Mouse (Mus musculus) E14TG2a.4 (cell line): ENCODE results near the gene Pparg.

Experiments used
- CTCF ChIP-seq: conservative IDR thresholded peaks from 2 replicates; pipeline ENCODE4 v1.5.1; 2014; ENCODE audit warnings: low read length
- NANOG ChIP-seq: IDR thresholded peaks from 2 replicates; pipeline ENCODE4 v1.6.1; 2014; ENCODE audit warnings: borderline replicate concordance, low read length, mixed read lengths

DNA sequence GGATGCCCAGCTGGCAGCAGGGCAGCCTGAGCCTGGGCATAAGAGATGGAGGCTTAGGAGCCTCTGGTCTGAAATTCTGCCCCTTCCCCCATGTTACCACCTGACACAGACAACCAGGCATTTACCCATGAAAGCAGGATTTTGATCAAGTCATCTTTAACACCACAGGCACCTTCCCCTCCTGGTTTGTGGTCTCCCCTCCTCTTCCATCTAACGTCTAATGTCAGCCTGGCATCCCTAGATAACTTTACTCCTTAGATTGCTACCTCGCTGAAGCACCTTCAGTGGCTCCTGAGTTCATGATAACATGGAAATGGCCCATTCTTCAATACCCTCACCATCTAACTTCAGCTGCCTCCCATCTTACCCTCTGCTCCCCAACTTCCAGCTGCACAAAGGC lies 157.6 kb downstream of the Pparg start:
- no peak for TF ChIP-seq CTCF
- TF ChIP-seq NANOG, result no peak
